Mouse (Mus musculus) macrophage (primary cell): ENCODE data around the gene Pam16. TPM values are rescaled to one million over a fixed set of nuclear protein-coding genes. Genes with fewer than 3 reads are reported as not detected.

Experiments
- H3K27ac ChIP-seq: fragments of 350-480 bp; formaldehyde crosslinking; 2 replicates; pipeline ENCODE4 v1.9.0; 2021
- H3K36me3 ChIP-seq: fragments of 350-480 bp; formaldehyde crosslinking; 2 replicates; pipeline ENCODE4 v1.9.0; 2021; ENCODE audit errors: inconsistent target
- H3K4me3 ChIP-seq: fragments of 350-480 bp; formaldehyde crosslinking; 2 replicates; pipeline ENCODE4 v1.9.0; 2021; ENCODE audit errors: inconsistent target
- H3K79me2 ChIP-seq: fragments of 350-480 bp; formaldehyde crosslinking; 2 replicates; pipeline ENCODE4 v1.9.0; 2021; ENCODE audit errors: inconsistent target
- WGBS: methylation state at CpG from one replicate; pipeline ENCODE4 v1.1.7; 2026; ENCODE audit warnings: inconsistent platforms; ENCODE audit not compliant: missing documents; 5-methylcytosine and 5-hydroxymethylcytosine counted together
- polyA plus RNA-seq: library from polyadenylated mRNA; stranded (reverse); fragments of 250-400 nt; gene quantifications from 3 replicates; pipeline ENCODE4 v1.2.4, GENCODE M21; 2018; ENCODE audit warnings: inconsistent platforms

Pam16 gene
- polyA plus RNA-seq, 1 experiment from 2014 or later = 9.7 TPM

DNA sequence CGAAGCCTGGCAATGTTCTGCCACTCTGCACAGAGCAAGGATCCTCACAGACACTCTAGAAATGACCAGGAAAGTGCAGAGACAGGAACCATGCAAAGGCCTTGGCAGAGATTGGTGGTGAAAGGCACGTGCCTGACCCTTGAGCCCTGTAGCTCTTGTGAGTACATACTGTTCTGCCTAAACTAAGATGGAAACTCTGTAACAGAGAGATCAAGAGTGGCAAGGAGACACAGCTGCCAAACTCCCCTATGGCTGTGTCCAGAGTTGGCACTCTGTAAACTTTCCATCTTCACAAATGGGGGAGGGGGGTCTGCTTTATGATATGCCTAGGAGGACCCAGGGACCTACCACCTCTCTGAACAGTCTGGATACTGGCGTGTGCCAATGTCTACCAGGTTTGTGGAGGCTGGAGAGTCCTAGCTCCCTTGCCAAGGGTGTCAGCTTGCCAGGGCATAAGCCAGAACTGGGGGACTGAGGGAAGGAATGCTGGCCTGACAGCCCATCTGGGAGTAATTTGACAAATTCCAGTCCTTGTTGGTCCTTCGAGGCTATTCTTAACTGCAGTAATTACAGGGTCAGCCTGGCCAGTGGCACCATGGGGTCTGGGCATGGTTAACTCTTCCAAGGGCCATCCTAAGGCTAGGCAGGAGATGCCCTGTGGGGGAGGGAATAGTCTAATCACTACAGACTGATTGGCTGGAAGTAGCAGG lies 28.1 kb upstream of the Pam16 start:
- WGBS = 98% methylated on average over 4 of the region's 4 CpGs
- Histone ChIP-seq H3K4me3 (no peak overlapping the region), H3K79me2 (no peaks in the 10 kb centered on the region; the same call in 1 of the 2 replicates), H3K36me3 (peaks cover 93% of the 10 kb centered on the region), H3K27ac (no peak overlapping the region)

- WGBS = 84% methylated on average over 7 of the region's 7 CpGs
- Histone ChIP-seq H3K36me3 (peaks cover 100% of the 10 kb centered on the region), H3K27ac (no peak overlapping the region), H3K79me2 (no peaks in the 10 kb centered on the region; the same call in 1 of the 2 replicates), H3K4me3 (no peak overlapping the region)
These were observed 26.8 kb upstream of the Pam16 start for GRCm38 (mm10) chr16:4651624-4652023.

GRCm38 (mm10) chr16:4651081-4651480 lies 26.3 kb upstream of the Pam16 start:
- whole genome bisulfite sequencing = 82% methylated on average over 1 of the region's 1 CpGs
- Histone ChIP-seq H3K4me3 (no peak overlapping the region), H3K27ac (no peak overlapping the region), H3K36me3 (peaks cover 99% of the 10 kb centered on the region), H3K79me2 (no peaks in the 10 kb centered on the region; the same call in 1 of the 2 replicates)

DNA sequence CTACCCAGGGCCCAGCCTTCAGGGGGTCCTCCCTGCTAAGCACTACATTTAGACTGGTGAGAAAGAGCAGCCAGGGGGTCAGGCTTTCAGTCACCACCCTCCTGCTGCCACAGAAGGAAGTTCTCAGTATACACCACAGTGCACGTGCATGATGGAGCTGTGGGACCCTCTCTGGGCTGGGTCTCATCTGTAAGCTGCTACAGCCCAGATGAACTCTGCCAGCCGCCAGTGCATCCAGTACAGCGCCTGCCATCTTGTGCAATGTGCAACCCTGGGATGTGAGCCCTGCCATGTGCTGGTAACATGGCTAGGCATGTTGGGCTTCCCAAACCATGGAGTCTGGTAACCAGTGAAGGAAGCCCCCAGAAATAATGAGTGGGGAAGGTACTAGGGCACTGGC lies 25.4 kb upstream of the Pam16 start:
- Histone ChIP-seq H3K36me3 (peaks cover 98% of the 10 kb centered on the region), H3K27ac (no peak overlapping the region), H3K4me3 (no peak overlapping the region), H3K79me2 (no peaks in the 10 kb centered on the region; the same call in 1 of the 2 replicates)
- WGBS = 100% methylated on average over 3 of the region's 3 CpGs

DNA sequence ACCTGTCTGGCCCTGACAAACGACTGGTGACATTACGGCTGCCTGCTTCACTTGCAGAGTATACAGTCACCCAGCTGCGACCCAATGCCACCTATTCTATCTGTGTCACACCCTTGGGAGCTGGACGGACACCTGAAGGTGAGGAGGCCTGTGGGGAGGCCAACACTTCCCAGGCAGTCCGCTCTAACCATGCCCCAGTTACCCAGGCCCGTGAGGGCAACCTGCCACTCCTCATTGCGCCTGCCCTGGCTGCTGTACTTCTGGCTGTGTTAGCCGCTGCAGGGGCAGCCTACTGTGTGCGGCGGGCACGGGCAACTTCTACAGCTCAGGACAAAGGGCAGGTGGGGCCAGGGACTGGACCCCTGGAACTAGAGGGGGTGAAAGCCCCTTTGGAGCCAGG lies 24.9 kb upstream of the Pam16 start:
- WGBS = 91% methylated on average over 11 of the region's 11 CpGs
- no peak overlapping the region for H3K4me3 ChIP-seq
- peaks cover 94% of the 10 kb centered on the region for H3K36me3 ChIP-seq

GRCm38 (mm10) chr16:4649211-4649610 lies 24.4 kb upstream of the Pam16 start:
- Histone ChIP-seq H3K27ac (no peak overlapping the region), H3K79me2 (no peaks in the 10 kb centered on the region; the same call in 1 of the 2 replicates), H3K36me3 (peaks cover 94% of the 10 kb centered on the region), H3K4me3 (no peak overlapping the region)
- WGBS = 95% methylated on average over 5 of the region's 5 CpGs

More for the DNA sequence above, 24.9 kb upstream of the Pam16 start:
- Histone ChIP-seq H3K27ac (no peak overlapping the region), H3K79me2 (no peaks in the 10 kb centered on the region; the same call in 1 of the 2 replicates)

DNA sequence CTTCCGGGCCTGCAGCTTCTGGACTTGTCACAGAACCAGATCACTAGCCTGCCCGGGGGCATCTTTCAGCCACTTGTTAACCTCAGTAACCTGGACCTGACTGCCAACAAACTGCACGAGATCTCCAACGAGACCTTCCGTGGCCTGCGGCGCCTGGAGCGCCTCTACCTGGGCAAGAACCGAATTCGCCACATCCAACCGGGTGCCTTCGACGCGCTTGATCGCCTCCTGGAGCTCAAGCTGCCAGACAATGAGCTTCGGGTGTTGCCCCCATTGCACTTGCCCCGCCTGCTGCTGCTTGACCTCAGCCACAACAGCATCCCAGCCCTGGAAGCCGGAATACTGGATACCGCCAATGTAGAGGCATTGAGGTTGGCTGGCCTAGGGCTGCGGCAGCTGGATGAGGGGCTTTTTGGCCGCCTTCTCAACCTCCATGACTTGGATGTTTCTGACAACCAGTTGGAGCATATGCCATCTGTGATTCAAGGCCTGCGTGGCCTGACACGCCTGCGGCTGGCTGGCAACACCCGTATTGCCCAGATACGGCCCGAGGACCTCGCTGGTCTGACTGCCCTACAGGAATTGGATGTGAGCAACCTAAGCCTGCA lies 23.7 kb upstream of the Pam16 start:
- Histone ChIP-seq H3K4me3 (no peak overlapping the region), H3K27ac (no peak overlapping the region), H3K36me3 (peaks cover 94% of the 10 kb centered on the region), H3K79me2 (no peaks in the 10 kb centered on the region; the same call in 1 of the 2 replicates)
- WGBS = 96% methylated on average over 27 of the region's 28 CpGs

GRCm38 (mm10) chr16:4647651-4648141 lies 22.9 kb upstream of the Pam16 start:
- Histone ChIP-seq H3K27ac (no peak overlapping the region), H3K79me2 (no peaks in the 10 kb centered on the region; the same call in 1 of the 2 replicates), H3K4me3 (no peak overlapping the region), H3K36me3 (peaks cover 94% of the 10 kb centered on the region)
- WGBS = 90% methylated on average over 13 of the region's 13 CpGs

- 98% methylated on average over 4 of the region's 4 CpGs for WGBS
- Histone ChIP-seq H3K36me3 (peaks cover 94% of the 10 kb centered on the region), H3K4me3 (no peak overlapping the region)
These were observed 22.0 kb upstream of the Pam16 start for GRCm38 (mm10) chr16:4646831-4647230.

DNA sequence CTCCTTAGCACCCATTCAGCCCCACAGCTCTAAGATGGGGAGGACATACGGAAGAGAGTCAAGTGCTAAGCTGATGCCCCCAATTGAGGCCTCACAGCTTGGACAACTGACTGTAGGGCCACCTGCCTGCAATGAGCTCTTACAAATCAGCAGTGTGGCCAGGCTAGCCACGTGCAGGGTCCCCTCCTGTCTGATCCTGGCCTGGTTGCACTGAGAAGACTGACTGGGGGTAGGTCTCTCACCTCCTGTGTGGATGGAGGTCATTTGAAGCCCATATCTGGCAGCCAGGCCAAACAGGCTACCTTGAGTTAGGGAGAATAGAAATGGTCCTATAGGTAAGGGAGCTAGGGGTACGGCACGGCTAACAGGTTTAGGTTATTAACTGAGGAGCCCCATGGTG lies 21.1 kb upstream of the Pam16 start:
- peaks cover 87% of the 10 kb centered on the region for H3K36me3 ChIP-seq
- H3K27ac ChIP-seq = no peak overlapping the region
- H3K79me2 ChIP-seq = no peaks in the 10 kb centered on the region; the same call in 1 of the 2 replicates
- WGBS = 87% methylated on average over 4 of the region's 4 CpGs
- H3K4me3 ChIP-seq = no peak overlapping the region

More at GRCm38 (mm10) chr16:4646831-4647230, 22.0 kb upstream of the Pam16 start:
- H3K79me2 ChIP-seq = no peaks in the 10 kb centered on the region; the same call in 1 of the 2 replicates
- H3K27ac ChIP-seq = no peak overlapping the region

- Histone ChIP-seq H3K4me3 (no peak overlapping the region), H3K27ac (no peak overlapping the region), H3K79me2 (no peaks in the 10 kb centered on the region), H3K36me3 (peaks cover 70% of the 10 kb centered on the region)
- WGBS = 87% methylated on average over 10 of the region's 11 CpGs
These were observed 19.1 kb upstream of the Pam16 start for GRCm38 (mm10) chr16:4643670-4644419.

DNA sequence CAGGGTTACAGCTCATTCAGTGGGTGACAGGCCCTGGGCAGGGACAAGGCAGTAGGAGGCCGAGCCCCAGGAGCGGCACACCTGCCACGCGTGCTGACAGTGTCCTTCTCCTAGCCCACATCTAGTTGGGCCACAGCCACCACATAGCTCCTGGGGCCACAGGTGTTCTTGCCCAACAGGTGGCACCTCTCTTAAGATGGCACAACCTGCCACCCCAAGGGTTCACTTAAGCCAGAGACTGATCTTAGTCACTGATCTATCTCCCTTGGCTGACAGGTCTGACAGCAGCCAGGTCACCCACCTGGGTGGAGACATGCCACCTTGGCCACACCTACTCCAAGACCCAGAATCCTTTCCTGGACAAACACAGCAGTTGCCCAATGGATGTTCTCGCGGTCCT lies 18.1 kb upstream of the Pam16 start:
- H3K4me3 ChIP-seq = no peak overlapping the region
- H3K27ac ChIP-seq = no peak overlapping the region
- 95% methylated on average over 6 of the region's 6 CpGs for WGBS
- H3K36me3 ChIP-seq = peaks cover 69% of the 10 kb centered on the region; the same call in 1 of the 2 replicates
- H3K79me2 ChIP-seq = no peaks in the 10 kb centered on the region

GRCm38 (mm10) chr16:4642190-4642589 lies 17.4 kb upstream of the Pam16 start:
- Histone ChIP-seq H3K27ac (no peak overlapping the region), H3K36me3 (peaks cover 67% of the 10 kb centered on the region), H3K4me3 (no peak overlapping the region), H3K79me2 (no peaks in the 10 kb centered on the region)
- 86% methylated on average over 11 of the region's 13 CpGs for WGBS

- Histone ChIP-seq H3K27ac (no peak overlapping the region), H3K36me3 (peaks cover 66% of the 10 kb centered on the region), H3K79me2 (no peaks in the 10 kb centered on the region), H3K4me3 (no peak overlapping the region)
- 64% methylated on average over 3 of the region's 3 CpGs for WGBS
These were observed 16.5 kb upstream of the Pam16 start for GRCm38 (mm10) chr16:4641119-4641838.
